Mouse (Mus musculus) gonadal fat pad, adult 2 months (tissue): ENCODE measurements at regions not wholly inside any gene's neighbourhood (a gene's known extent, or its start where the extent isn't known, plus 50 kb on each side); places are given as distances from the start of the nearest gene placed in this dataset.

Source experiments
- DNase-seq: peaks from one replicate; pipeline ENCODE4 v3.0.0-alpha.2; 2012; ENCODE audit warnings: low read depth

GRCm38 (mm10) chr15:95714408-95714807, 58.6 kb upstream of the Dbx2 start:
- no peak for DNase-seq

- DNase-seq: no peak
Observed at GRCm38 (mm10) chr15:95715941-95716340, 60.2 kb upstream of the Dbx2 start.

GRCm38 (mm10) chr15:95723699-95724098, 66.9 kb upstream of the Ano6 start:
- no peak for DNase-seq

GRCm38 (mm10) chr15:95725866-95726265, 64.8 kb upstream of the Ano6 start:
- peak; percentile 91 for DNase-seq

GRCm38 (mm10) chr15:95726516-95726915, 64.1 kb upstream of the Ano6 start:
- no peak for DNase-seq

GRCm38 (mm10) chr15:95735746-95736145, 54.9 kb upstream of the Ano6 start:
- no peak for DNase-seq
